Mouse (Mus musculus) cerebellum, adult 2 months (tissue): ENCODE results near the gene Eef1g. TPM values are rescaled to one million over a fixed set of nuclear protein-coding genes. Genes with fewer than 3 reads are reported as not detected.
A peak's percentile ranks its signal among the peaks of the same experiment; 100 is the strongest.
"Not testable (repeated sequence)": the region's sequence is repeated elsewhere in the genome, so short reads cannot be mapped to it uniquely, and the experiment has no call there.

Source experiments
- DNase-seq, 2 experiments: peaks; one replicate each; pipeline ENCODE4 v3.0.0; 2021
- H3K27ac ChIP-seq: fragments of 200-500 bp; 2 replicates; pipeline ENCODE4 v1.5.1; 2012; ENCODE audit warnings: low read length, control low read depth, inconsistent platforms; ENCODE audit not compliant: insufficient read depth
- H3K27me3 ChIP-seq: fragments of 200-500 bp; 2 replicates; pipeline ENCODE4 v1.6.1; 2012; ENCODE audit warnings: inconsistent platforms, mild to moderate bottlenecking, low read length, moderate library complexity; ENCODE audit not compliant: control insufficient read depth, insufficient read depth
- H3K4me1 ChIP-seq: fragments of 200-500 bp; 2 replicates; pipeline ENCODE4 v1.6.1; 2011; ENCODE audit warnings: low read length; ENCODE audit not compliant: control insufficient read depth, insufficient read depth
- H3K4me3 ChIP-seq: fragments of 200-500 bp; replicated peaks from 2 replicates; pipeline ENCODE3; 2011; ENCODE audit warnings: mild to moderate bottlenecking, low read depth, low read length, control low read depth; ENCODE audit not compliant: insufficient read depth
- CTCF ChIP-seq: fragments of 200-500 bp; IDR thresholded peaks from 2 replicates; pipeline ENCODE4 v1.5.1; 2011; ENCODE audit warnings: low read depth, mild to moderate bottlenecking, control low read depth, low read length, moderate library complexity, borderline replicate concordance; ENCODE audit not compliant: insufficient read depth
- POLR2A ChIP-seq: fragments of 200-500 bp; IDR thresholded peaks from 2 replicates; pipeline ENCODE4 v1.6.1; 2011; ENCODE audit warnings: low read length, control low read depth, borderline replicate concordance; ENCODE audit not compliant: insufficient read depth
- WGBS: fragments of 180-500 bp; shearing (Covaris S2); methylation state at CpG from one replicate; pipeline ENCODE4 v1.1.7; 2018; 5-methylcytosine and 5-hydroxymethylcytosine counted together
- polyA plus RNA-seq: library from polyadenylated mRNA; depleted of rRNA; stranded (reverse); fragments of >200 nt; gene quantifications from 2 replicates; pipeline ENCODE4 v1.2.3, GENCODE M21; 2012

Gene Eef1g
- polyA plus RNA-seq, 1 experiment: 281 TPM

DNA sequence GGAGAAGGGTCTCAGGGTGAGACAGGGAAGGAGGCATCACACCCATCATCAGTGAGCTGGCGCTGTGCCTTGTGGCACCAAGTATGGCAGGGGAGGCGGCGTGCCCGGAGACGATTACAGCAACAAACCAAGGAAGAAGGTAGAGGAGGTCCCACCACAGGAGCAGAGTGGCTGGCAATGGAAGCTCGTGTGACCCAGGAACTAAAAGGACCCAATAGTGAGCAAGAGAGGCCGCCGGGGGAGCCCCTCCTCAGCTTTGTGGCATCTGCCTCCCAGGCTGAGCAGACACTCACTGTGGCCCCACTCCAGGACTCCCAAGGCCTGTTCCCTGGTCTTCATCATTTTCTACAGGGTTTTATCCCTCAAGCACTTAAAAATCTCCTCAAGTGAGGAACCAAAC, 1.1 kb upstream of the Eef1g start:
- Histone ChIP-seq H3K27me3 (no peaks in the 10 kb centered on the region), H3K4me3 (no peak overlapping the region), H3K27ac (no peak overlapping the region), H3K4me1 (0 out of 2 replicates have a peak, but pooled peaks cover 2% of the 10 kb centered on the region)
- TF ChIP-seq POLR2A: no peak
- TF ChIP-seq CTCF: no peak
- DNase-seq: peak in 1 of 2 experiments; percentile 34
- WGBS: 62% methylated on average over 8 of the region's 8 CpGs

GRCm38 (mm10) chr19:8966198-8966589, 647 bp upstream of the Eef1g start:
- 0 out of 2 replicates have a peak overlapping the region, but pooled peaks have one; percentile 22 for H3K27ac ChIP-seq
- H3K4me3 ChIP-seq: peak overlapping the region; percentile 65
- 24% methylated on average over 5 of the region's 5 CpGs for WGBS
- TF ChIP-seq CTCF (no peak), POLR2A (no peak)
- DNase-seq: peak in 1 of 2 experiments; percentile 29
- H3K4me1 ChIP-seq: 0 out of 2 replicates have a peak, but pooled peaks cover 2% of the 10 kb centered on the region
- H3K27me3 ChIP-seq: no peaks in the 10 kb centered on the region

DNA sequence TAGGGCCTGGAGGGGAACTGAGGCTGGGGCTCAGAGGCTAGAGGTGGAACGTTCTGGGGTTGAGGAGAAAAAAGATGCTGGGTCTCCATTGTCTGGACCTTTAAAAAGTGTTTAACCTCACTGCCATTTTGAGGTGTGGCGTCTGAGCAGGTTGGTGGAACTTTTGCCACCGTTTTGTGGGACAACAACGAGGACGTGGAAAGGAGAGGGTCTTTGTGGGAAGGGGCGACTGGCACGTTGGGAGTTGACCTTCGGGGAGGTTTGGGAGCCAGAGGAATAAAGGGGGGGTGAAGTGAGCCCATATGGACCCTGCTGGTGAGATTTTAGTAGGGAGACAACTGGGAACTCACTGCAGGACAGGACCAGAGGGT, 517 bp downstream of the Eef1g start:
- H3K27ac ChIP-seq: peak overlapping the region; percentile 40; the same call in 1 of the 2 replicates
- H3K4me1 ChIP-seq: 0 out of 2 replicates have a peak, but pooled peaks cover 2% of the 10 kb centered on the region
- no peak for TF ChIP-seq CTCF
- no peak for DNase-seq
- H3K27me3 ChIP-seq: no peaks in the 10 kb centered on the region
- H3K4me3 ChIP-seq: peak overlapping the region; percentile 83
- WGBS: 0% methylated on average over 8 of the region's 8 CpGs

GRCm38 (mm10) chr19:8967893-8968292, 1.1 kb downstream of the Eef1g start:
- Histone ChIP-seq H3K27ac (no peak overlapping the region), H3K27me3 (no peaks in the 10 kb centered on the region), H3K4me1 (0 out of 2 replicates have a peak, but pooled peaks cover 2% of the 10 kb centered on the region), H3K4me3 (peak overlapping the region; percentile 83)
- no peak for TF ChIP-seq POLR2A
- no peak for TF ChIP-seq CTCF
- 3% methylated on average over 9 of the region's 9 CpGs for WGBS
- no peak for DNase-seq

- WGBS: 89% methylated on average over 8 of the region's 8 CpGs
- H3K27ac ChIP-seq, H3K4me1 ChIP-seq: not testable (repeated sequence)
These were observed 5.7 kb downstream of the Eef1g start for GRCm38 (mm10) chr19:8972491-8972890.

DNA sequence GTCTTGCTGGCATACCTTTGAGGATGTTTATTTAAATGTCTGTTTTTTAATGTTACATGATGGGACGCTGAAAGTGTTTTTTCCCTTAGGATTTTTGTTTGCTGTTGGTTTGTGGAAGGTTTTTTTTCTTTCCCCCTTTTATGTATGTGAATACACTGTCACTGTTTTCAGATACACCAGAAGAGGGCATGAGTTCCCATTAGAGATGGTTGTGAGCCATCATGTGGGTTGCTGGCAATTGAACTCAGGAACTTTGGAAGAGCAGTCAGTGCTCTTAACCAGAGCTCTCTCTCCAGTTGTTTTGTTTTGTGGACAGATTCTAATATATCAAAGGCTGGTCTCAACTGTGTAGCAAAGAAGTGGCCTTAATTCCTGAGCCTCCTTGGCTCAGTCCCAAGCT, 7.8 kb downstream of the Eef1g start:
- no peak for TF ChIP-seq CTCF
- TF ChIP-seq POLR2A: no peak
- Histone ChIP-seq H3K27me3 (no peaks in the 10 kb centered on the region), H3K4me3 (no peak overlapping the region), H3K4me1 (no peaks in the 10 kb centered on the region), H3K27ac (no peak overlapping the region)
- DNase-seq: no peak
- 93% methylated on average over 1 of the region's 1 CpGs for WGBS

More at GRCm38 (mm10) chr19:8972491-8972890, 5.7 kb downstream of the Eef1g start:
- H3K4me3 ChIP-seq, DNase-seq, H3K27me3 ChIP-seq: not testable (repeated sequence)

- Histone ChIP-seq H3K4me3 (no peak overlapping the region), H3K27ac (no peak overlapping the region), H3K4me1 (no peaks in the 10 kb centered on the region), H3K27me3 (no peaks in the 10 kb centered on the region)
- no peak for TF ChIP-seq POLR2A
- no peak for TF ChIP-seq CTCF
- 96% methylated on average over 2 of the region's 2 CpGs for WGBS
- no peak for DNase-seq
These were observed 8.7 kb downstream of the Eef1g start for GRCm38 (mm10) chr19:8975491-8975890.

GRCm38 (mm10) chr19:8976535-8976934, 9.7 kb downstream of the Eef1g start:
- 37% methylated on average over 3 of the region's 3 CpGs for WGBS
- peak; percentile 89 for TF ChIP-seq CTCF
- no peak for TF ChIP-seq POLR2A
- no peaks in the 10 kb centered on the region for H3K4me1 ChIP-seq
- H3K27ac ChIP-seq: no peak overlapping the region
- DNase-seq: peak; percentile 52 to 58
- no peaks in the 10 kb centered on the region for H3K27me3 ChIP-seq
- H3K4me3 ChIP-seq: no peak overlapping the region

DNA sequence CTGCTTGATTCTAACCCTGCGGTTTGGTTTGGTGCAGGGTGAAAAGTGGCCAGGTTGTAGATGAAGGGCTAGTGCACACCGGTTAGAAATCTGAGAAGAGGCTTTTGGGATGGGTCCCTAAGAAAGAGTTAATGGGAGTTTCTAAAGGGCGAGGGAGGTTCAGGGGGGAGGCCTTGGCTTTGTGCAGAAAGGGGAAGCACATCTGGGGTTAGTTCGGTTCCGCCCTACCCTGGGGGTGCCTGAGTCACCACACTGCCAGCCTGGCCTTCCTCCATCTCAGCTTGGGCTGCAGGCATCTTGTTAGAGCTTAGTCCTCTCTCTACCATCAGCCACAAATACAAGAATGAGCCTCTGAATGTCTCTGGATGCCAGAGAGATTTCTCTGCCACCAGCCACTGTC, 13.9 kb downstream of the Eef1g start:
- TF ChIP-seq POLR2A (no peak), CTCF (no peak)
- no peak overlapping the region for H3K4me3 ChIP-seq
- no peak overlapping the region for H3K27ac ChIP-seq
- 49% methylated on average over 5 of the region's 5 CpGs for WGBS
- no peak for DNase-seq
- no peaks in the 10 kb centered on the region; the same call in 1 of the 2 replicates for H3K4me1 ChIP-seq
- H3K27me3 ChIP-seq: no peaks in the 10 kb centered on the region
